Mouse (Mus musculus) small intestine, adult 2 months (tissue): ENCODE data around the gene Syn1.

ENCODE experiments used
- CTCF ChIP-seq: fragments of 200-500 bp; IDR thresholded peaks from 2 replicates; pipeline ENCODE4 v1.5.1; 2012; ENCODE audit warnings: low read depth, mild to moderate bottlenecking, control low read depth, inconsistent platforms, low read length, moderate library complexity, mixed read lengths; ENCODE audit not compliant: insufficient replicate concordance, insufficient read length; ENCODE audit errors: extremely low read depth
- POLR2A ChIP-seq: fragments of 200-500 bp; IDR thresholded peaks from 2 replicates; pipeline ENCODE4 v1.6.1; 2012; ENCODE audit warnings: low read depth, mild to moderate bottlenecking, control low read depth, inconsistent platforms, low read length, moderate library complexity

- TF ChIP-seq CTCF = no peak
- TF ChIP-seq POLR2A = no peak
Observed at GRCm38 (mm10) chrX:20847816-20848215, 73.0 kb downstream of the Syn1 start.
